Mouse (Mus musculus): ENCODE measurements around the gene Zbtb44.

DNA sequence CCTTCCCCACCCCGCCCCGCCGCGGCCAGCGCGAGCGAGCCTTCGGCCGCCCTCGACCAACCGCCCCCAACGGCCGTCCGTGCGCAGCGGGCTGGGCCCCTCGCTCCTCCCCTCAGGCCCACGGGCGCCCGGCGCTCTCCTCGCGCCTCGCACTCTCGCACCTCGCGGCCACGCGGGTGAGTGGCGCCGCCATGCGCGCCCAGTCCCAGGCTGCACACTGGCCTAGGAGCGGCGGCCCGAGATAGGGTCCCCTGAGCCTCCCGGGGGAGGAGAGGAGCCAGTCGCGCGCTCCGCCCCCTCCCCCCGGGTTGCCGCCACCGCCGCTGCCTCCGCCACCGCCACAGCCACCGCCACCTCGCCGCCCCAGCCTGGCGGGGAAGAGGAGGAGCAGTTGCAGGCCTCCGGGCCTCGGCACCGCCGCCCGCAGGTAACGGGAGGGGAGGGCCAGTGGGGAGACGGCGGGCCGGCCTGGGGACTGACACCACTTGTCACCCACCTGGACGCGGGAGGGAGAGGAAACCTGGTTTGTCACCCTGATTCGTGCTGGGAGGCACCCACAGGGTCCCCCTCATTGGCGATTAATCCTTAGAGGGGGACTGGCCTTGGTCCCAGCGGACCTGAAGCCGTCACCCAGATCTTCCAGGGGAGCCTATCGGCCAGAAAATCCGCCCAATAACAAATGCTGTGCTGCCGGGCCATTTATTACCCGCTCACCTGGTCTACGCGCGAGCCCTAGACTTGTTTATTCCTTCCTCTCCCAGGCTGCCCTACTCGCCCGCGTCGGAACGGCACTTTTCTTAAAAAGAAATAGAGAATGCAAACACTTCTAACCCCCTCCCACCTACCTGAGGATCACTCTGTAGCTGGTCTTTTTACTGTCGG, at the start of gene Zbtb44:
- TF ChIP-seq TAL1 (IDR thresholded peaks at IDR 0.05; ENCODE audit: low read length) (no peak), GATA1 (IDR thresholded peaks at IDR 0.05; ENCODE audit: low read length) (no peak)
